Mouse (Mus musculus) left cerebral cortex, adult 9 months (tissue): ENCODE measurements around the gene Nod1.

Experiments
- DNase-seq, 2 experiments: peaks; one replicate each; pipeline ENCODE4 v3.0.0; 2022; ENCODE audit warnings: low spot score in 2 of 2

The Nod1 gene

GRCm38 (mm10) chr6:54941149-54941548, 31.3 kb downstream of the Nod1 start:
- no peak for DNase-seq

- no peak for DNase-seq
Observed at GRCm38 (mm10) chr6:54940126-54940525, 32.3 kb downstream of the Nod1 start.

GRCm38 (mm10) chr6:54939631-54940030, 32.8 kb downstream of the Nod1 start:
- DNase-seq, result no peak

GRCm38 (mm10) chr6:54936496-54936895, 35.9 kb downstream of the Nod1 start:
- no peak for DNase-seq

- DNase-seq, result no peak
Observed at GRCm38 (mm10) chr6:54934930-54935329, 37.5 kb downstream of the Nod1 start.

- DNase-seq, result no peak
Observed at GRCm38 (mm10) chr6:54934313-54934712, 38.1 kb downstream of the Nod1 start.

- DNase-seq, result no peak
Observed at GRCm38 (mm10) chr6:54933866-54934265, 38.5 kb downstream of the Nod1 start.

- no peak for DNase-seq
Observed at GRCm38 (mm10) chr6:54933216-54933615, 39.2 kb downstream of the Nod1 start.

GRCm38 (mm10) chr6:54932526-54932925, 39.9 kb downstream of the Nod1 start:
- DNase-seq, result no peak

GRCm38 (mm10) chr6:54931641-54932040, 40.8 kb downstream of the Nod1 start:
- no peak for DNase-seq

GRCm38 (mm10) chr6:54927946-54928345, 44.5 kb downstream of the Nod1 start:
- DNase-seq, result no peak

- DNase-seq, result no peak
Observed at GRCm38 (mm10) chr6:54926899-54927298, 45.5 kb downstream of the Nod1 start.

GRCm38 (mm10) chr6:54925736-54926440, 46.5 kb downstream of the Nod1 start:
- no peak for DNase-seq

- no peak for DNase-seq
Observed at GRCm38 (mm10) chr6:54924538-54924937, 47.9 kb downstream of the Nod1 start.

GRCm38 (mm10) chr6:54918521-54918920, 53.9 kb downstream of the Nod1 start:
- no peak for DNase-seq

- DNase-seq, result peak in 1 of 2 experiments; percentile 56
Observed at GRCm38 (mm10) chr6:54917523-54917922, 54.9 kb downstream of the Nod1 start.

- DNase-seq, result no peak
Observed at GRCm38 (mm10) chr6:54916941-54917340, 55.5 kb downstream of the Nod1 start.

- DNase-seq, result no peak
Observed at GRCm38 (mm10) chr6:54916163-54916562, 56.2 kb downstream of the Nod1 start.

- no peak for DNase-seq
Observed at GRCm38 (mm10) chr6:54914977-54915376, 57.4 kb downstream of the Nod1 start.

- peak in 1 of 2 experiments; percentile 8 for DNase-seq
Observed at GRCm38 (mm10) chr6:54906053-54907040, 66.1 kb downstream of the Nod1 start.

GRCm38 (mm10) chr6:54902547-54902946, 69.9 kb downstream of the Nod1 start:
- no peak for DNase-seq

- no peak for DNase-seq
Observed at GRCm38 (mm10) chr6:54900256-54900655, 72.2 kb downstream of the Nod1 start.

GRCm38 (mm10) chr6:54891384-54891783, 81.0 kb downstream of the Nod1 start:
- DNase-seq, result no peak
